Mouse (Mus musculus) layer of hippocampus, adult 18-20 months (tissue): ENCODE measurements around the gene Ubxn11. TPM values are rescaled to one million over a fixed set of nuclear protein-coding genes. Genes with fewer than 3 reads are reported as not detected.
A peak's percentile ranks its signal among the peaks of the same experiment; 100 is the strongest.

Experiments used
- DNase-seq, 2 experiments: peaks; one replicate each; pipeline ENCODE4 v3.0.0; 2022; ENCODE audit warnings: low spot score in 2 of 2
- long read RNA-seq: library from polyadenylated mRNA; stranded (forward); transcript quantifications from one replicate; pipeline ENCODE4 v2.0.0, GENCODE M21; 2021
- total RNA-seq, 2 experiments: library from RNA; stranded (reverse); gene quantifications; 2 replicates each; pipeline ENCODE4 v1.2.3; 2021

Gene Ubxn11
- total RNA-seq: 10 to 100 TPM; 33.5 TPM
- long read RNA-seq, transcript Ubxn11-202 (15 exons, 1,573 nt): major isoform, 7 of 30 reads
- long read RNA-seq, partial matches to known transcripts: 2 of 30 reads
- long read RNA-seq, other reads (novel, unspliced or antisense): 20 of 30 reads

DNA sequence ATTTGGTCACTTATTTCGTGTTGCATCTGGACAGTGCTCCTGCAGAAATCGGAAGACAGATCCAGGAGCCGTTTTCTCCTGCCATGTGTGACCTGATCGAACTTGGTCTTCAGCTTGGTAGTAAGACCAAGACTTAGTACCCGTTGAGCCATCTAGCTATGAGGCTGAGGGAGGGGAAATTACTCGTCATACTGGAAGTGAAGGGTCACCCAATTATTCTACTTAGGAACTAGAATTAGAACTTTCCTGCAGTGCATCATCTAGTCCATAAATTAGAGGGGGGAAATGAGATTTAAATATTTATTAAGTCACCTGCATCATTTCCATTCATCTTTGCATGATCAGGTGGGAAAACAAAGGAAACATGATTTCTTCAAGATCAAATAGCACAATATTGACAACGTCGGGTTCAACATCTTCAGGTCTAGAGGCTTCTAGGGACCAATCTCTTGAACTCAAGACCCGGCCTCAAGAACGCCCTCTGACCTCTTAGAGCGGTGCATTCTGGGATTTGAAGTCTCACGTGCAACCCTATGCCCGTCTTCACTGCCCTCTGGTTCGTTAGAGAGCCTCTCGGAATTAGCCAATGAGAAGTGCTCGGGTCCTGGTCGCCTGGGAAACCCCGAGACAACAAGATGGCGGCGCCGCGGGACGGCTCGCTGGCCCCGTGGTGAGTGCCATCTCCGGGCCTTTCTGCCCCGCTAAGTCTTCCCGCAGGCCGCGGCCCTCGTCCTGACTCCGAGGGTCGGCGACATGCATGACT is at the start of gene Ubxn11:
Ubxn11 (plus strand) TSS at position 592 of the 763 bp plus-strand sequence.
- peak; percentile 91 to 96 for DNase-seq

DNA sequence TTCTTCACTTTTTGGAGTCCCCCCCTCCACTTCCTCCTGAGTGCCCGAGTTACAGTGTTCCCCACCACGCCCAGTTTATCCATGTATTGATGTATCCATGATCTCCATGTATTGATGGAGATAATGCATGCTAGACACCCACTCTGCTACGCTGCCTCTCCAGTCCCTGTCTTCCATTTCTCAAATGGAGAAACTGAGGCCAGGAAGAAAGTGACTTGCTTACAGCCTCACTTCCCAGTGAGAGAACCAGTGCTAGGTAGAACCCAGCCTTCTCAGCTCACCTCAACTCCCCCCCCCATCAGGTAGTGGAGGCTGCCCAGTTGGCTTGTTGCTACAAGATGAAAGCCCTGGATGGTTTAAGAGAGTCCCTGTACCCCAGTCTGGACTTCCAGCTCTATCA is 48.8 kb upstream of the Ubxn11 start, which contains the start of gene Zfp683:
Zfp683 (plus strand) TSS at position 301 of the 400 bp plus-strand sequence.
- no peak for DNase-seq

DNA sequence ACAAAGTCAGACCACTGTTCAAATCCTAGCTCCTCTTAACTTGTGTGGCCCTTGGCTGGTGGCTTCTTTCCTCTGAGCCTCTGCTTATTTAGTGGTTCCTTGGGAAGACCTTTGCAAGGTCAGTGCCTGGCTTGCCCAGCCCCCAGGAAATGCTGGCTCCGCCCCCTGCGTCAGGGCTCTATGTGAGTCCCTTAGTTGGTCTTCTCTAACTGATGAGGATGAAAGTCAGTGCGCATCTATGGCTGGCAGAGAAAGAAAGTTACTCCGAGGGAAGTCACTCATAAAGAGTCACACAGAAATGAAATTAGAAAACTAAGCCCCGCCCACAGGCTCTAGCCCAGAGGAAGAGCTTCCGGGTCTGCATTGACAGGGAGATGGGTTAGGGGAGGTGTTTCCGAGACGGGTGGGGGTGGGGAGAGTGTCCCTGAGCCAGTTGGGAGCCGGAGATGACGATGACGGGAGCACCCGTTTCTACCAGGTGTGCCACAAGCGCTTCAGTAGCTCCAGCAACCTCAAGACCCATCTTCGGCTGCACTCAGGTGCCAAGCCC is 44.1 kb upstream of the Ubxn11 start:
- no peak for DNase-seq

DNA sequence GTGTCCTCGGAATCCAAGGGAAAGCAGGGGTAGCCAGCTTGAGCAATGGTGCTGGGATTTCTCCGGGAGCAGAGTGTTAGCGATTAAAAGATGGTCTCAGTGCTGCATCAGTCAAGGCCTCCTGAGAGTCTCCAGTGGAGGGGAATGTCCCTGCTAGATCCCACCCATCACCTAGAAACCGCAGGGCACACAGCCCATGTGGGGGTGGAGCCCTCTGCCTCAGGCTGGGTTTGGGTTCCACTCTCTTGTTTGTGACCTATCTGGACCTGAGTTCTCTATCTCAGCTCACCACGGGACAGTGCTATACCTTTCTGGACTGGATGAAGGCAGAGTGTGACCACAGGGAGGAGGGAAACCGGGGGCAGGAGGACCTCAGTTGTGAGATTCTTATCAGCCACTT is 43.5 kb upstream of the Ubxn11 start:
- DNase-seq: no peak

DNA sequence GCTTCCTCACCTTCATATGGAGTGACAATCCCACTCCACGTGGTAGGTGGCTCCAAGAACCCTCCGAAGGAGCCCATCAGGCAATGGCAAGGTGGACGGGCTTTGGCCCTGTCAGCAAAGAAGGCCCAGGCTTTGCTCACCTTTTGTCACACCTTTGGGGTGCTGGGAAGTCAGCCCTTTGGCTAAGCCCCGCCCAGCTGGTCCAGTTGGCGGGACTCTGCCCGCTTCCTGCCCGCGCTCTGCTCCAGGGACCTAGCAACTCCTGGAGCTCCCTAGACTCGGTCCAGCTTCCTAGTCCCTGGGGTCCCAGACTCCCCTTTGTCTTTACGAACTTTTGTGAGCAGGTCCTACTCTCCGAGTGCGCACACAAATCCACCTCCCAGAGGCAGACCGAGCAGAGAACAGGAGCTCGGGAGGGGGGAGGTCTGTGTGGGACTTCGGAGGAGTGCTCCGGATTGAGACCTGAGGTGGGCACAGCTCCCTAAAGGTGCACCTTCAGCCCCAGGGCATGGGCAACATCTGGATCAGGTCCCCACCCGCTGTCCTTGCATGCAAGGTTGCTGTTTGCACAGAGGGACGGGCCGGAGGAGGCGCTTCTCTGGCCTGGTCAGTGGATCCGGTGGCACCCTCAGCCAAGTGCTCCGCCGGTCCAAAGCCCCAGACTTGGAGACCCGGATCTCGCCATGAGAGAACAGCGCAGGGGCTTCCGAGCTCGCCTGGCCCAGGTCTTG is 42.1 kb upstream of the Ubxn11 start, which contains the start of gene Crybg2:
Crybg2 (plus strand) TSS at position 681 of the 731 bp plus-strand sequence.
- no peak for DNase-seq

DNA sequence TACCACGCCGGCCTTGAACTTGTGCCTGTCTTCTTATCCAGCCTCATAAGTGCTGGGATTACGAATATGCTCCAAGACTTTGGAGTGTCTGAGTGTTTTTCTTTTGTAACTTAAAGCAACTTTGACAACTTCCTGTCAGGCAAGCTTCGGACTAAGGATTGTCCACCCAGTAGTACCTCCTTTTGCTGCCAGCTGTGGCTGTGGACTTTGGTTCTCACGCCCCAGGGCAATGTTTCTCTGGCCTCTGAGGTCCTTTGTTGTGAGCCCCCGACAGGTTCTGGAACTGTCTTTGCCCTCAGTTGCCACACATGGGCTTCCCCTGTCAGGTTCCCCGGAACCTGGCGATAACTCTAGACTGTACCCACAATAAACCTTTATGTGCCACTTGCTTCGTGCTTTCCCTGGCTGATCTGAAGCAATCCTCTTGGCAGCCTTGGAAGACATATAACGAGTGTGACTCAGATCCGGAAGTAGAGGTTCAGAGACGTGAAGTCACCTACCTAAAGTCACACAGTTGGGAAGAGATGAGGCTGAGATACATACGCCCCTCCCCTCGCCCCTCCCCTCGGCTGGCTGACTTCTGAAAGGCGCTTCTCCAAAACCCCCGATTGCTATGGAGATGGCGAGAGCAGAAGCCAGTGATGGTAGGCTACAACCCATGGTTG is 41.1 kb upstream of the Ubxn11 start:
- DNase-seq: peak in 1 of 2 experiments; percentile 19

DNA sequence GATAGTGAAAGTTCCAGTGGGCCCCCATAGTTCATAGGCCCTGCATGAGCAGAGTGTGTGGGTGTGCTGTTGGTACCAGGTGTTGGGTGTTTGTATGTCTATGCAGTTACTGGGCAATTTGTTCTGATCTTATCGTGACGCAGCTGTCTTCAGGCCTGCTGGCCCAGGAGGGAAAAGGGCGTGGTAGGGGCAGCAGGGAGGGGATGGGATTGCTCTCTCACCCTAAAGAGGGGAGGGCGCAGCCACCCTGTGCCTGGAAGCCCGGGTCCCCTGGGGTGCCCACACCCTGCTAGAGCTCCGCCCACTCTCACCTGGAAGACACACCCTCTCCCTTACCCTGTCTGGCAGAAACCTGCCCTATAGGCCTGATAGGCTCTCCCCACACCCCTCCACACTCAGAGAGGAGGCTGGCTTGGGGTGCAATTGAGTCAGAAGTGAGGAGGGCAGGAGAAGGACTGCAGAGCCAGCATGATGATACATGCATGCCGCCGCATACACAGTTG is 40.4 kb upstream of the Ubxn11 start:
- no peak for DNase-seq

DNA sequence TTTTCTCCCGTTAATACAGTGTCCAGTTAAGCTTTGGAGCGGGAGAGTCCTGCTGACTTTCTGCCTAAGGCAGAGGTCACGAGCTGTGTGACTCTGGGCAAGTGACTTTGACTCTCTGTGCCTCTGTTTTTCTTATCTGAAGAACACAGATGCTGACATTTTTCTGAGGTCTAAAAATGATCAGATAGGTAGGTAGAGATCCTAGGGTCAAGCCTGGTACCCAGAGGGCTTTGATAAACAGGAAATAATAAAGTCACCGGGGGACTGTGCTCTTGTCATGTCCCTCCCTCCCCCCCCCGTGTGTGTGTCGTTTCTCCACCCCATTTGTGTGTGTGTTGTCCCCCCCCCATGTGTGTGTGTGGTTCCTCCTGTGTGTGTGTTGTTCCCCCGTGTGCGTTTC is 39.8 kb upstream of the Ubxn11 start:
- no peak for DNase-seq

DNA sequence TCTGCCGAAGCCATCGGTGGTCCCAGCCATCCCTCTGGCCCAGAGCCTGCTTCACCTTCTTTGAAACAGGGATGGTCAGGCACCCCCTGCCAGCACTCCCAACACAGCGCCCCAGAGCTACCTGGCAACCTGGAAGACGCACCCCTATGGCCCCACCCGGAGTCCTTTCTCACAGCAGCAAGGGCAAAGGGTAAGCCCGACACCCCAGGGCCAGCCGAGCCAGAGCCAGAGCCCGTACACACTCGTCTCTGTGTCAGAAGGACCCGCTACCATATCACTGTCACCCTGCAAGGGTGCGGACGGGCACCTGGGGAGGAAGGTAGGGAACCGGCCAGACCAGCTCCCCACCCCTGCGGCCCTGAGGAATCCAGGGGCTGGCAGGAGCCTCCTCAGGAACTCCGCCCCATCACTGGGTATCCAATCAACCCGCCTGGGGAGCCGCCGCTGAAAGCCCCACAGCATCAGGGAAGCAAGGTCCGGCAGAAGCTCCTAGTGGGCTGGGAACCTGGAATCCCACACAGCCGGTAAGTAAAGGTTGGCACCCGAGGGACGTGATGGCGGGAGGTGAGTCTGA is 36.9 kb upstream of the Ubxn11 start:
- DNase-seq: no peak

DNA sequence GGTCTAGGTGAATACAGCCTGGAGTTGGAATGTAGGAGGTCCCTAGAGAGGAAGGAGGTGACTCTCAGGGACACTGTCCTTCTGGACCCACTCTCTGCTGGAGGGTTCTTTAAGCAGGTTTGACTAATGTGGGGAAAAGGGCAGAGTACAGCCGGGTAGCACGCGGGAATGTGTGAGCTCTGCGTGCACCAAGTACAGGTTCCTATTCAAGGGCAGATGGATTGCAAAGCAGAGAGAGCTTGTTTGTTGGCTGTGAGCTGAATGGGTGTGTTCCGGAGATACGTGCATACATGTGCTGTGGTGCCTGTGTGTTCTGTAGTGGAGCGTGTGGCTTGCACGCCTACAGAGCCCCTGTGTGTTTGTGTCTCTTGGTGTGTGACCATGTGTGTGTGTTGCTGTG is 35.0 kb upstream of the Ubxn11 start:
- DNase-seq: no peak

DNA sequence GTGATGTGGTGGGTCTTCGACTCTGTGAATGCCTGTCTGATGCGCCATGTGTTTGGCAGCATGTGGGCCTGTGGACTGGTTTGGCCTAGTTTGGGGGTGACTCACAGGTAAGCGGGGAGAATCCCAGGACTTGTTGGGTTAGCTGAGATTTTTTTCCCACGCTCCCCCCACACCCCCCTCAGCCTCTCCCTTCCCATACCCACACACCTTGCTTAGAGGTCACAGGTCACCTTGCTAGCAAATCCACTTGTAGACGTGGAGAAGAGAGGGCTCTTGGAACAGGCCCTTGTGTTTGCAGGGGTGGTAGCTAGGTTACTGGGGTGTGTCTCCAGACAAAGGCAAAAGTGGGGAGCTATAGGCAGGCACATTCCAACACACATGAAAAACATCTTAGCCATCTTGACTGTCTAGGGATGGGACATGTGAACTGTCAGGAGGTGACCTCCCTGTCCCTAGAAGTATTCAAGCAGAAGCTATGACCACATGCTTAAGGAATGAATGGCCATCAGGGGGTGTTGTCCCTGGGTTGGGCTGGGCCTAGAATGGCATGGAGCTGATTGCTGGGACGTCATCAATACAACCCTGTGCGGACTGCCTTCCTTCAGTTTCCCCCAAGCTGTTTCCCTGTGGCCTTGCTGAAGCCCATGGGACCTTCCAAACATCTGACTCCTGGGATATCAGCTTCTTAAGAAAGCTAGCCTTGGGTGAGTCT is 34.4 kb upstream of the Ubxn11 start:
- no peak for DNase-seq

DNA sequence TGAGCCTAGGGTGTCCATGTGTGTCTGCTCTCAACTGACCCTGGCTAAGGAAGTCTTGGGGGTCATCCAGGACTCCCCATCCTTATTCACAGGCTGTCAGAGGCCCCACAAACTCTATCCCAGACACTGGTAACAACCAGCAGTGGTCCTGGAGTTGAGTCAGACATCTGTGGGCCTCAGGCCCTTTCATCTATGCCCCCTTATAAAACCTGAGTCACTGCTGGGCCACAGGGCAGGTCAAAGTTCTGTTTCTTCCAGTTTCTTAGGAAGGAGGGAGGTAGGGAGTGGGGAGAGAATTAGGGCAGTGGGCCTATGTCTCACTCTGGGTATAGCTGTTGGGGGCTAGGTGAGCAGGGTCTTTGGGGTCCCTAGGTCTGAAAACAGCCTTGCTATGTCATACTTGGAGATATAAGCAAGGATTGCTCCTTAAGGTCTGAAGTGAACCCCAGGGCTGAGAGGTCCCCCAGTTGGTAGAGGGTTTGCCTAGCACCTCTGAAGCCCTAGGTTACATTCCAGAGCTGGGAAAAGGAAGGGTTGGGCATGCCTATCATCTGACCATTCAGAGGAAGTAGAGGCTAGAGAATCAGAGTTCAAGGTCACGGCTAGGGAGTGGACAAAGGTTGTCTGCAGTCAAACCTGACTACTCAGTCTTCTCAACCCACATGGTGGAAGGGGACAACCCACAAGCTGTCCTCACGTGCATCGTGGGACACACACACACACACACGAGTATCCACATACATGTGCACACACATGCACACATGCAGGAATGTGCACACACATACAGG is 33.4 kb upstream of the Ubxn11 start:
- no peak for DNase-seq

DNA sequence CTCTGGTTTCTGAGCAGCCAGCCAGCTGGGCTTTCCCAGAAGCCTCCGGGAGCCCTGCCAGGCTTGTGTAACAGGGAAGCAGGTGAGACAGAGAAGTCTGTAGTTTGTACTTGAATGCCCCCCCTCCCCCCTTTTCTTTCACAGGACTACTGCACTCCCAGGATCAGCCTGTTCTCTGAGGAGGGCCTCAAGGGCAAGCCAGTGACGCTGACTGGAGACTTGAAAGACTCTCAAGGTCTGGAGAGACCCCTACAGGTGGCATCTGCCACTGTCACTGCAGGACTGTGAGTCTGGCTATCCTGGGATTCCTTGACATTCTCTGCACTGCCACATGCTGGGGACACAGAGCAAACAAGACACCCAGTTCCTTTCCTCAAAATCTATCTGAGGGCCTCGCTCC is 23.7 kb upstream of the Ubxn11 start:
- peak in 1 of 2 experiments; percentile 47 for DNase-seq

DNA sequence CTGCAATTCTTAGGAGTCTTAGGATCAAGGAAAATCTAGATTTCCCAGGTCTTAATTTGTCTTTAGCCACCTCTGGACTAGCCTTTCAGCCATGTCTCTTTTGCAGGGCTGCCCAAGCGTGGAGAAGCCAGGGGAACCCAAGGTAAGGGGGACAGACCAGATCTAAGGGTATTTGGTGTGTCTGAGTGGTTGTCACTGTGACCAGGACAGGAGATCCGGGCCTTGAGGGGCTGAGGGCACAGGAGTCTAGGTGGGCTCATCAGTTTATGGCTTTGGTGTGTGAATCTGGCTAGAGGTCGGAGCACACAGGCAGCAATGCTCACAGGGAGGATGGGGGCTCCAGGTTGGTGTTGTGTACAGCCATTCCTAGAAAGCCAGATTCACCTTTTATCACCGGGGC is 21.7 kb upstream of the Ubxn11 start:
- no peak for DNase-seq

DNA sequence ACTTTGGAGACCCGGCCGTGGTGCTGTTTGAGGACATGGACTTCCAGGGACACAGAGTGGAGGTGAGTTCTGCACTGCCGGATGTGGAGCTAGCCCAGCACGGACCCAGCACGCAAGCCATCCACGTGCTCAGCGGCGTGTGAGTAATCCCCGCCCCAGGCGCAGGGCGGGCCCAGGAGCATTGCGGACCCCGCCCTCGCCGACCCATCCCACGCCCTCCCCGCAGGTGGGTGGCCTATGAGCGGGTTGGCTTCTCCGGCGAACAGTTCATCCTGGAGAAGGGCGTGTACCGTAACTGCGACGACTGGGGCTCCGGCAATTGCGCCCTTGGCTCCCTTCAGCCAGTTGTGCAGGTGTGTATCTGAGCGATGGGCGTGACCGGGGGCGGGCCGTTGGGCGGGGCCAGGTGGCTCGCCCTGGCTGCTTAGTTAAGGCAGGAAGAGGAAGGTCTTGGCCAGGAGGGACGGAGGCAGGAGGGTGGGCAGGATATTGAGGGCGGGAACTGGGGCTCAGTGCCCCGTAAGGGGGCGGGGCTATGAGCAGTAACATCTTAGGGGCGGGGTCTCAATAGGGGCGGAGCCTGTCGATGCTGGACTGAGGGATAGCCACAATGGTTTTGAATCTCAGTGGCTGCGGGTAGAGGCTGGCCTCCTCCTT is 20.5 kb upstream of the Ubxn11 start:
- DNase-seq: peak; percentile 44 to 68

DNA sequence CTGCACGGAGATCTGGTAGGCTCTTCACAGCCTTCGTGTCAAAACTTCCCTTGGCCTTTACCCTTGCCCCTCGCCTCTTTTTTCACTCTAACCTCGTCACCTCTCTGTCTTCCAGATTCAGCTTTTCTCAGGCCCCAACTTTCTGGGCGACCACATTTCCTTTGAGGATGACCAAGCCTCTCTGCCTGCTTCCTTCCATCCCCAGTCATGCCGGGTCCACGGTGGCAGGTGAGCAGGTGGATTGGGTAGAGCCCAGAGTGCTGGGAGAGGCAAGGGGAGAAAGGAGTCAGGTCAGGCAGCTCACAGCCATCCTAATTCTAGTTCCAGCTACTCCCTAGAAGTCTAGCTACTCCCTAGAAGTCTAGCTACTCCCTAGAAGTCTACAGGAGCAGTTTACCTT is 19.9 kb upstream of the Ubxn11 start:
- no peak for DNase-seq

DNA sequence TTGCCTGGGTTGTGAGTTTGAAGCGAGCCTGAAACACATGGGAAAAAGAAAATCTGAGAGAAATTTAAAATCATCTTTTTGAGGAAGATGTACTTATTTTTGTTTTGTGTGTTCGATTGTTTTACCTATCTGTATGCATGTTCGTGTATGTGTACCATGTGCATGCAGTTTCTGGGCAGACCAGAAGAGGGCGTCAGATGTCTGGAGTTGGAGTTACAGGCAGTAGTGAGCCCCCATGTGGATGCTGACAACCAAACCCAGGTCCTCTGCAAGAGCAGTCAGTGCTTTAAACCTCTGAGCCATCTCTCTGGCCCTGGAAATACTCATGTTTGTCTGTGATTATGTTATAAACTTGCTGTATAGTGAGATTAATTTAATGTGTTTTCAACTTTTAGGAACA is 17.4 kb upstream of the Ubxn11 start:
- DNase-seq: no peak

DNA sequence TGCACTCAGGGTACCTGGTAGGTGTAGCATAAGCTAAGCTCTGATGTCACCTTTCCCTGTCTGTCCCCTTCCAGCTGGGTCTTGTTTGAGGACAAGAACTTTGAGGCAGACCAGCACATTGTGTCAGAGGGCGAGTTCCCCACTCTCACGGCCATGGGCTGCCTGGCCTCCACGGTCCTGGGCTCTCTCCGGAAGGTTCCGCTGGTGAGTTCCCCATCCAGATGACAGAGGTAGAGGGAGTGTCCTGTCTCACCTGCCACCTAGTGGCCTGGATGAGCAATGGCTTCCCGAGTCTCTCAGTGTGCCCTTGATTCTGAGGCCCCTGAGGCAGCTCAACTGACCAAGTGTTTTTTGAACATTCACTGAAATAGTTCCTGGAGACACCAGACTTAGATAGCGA is 15.0 kb upstream of the Ubxn11 start:
- DNase-seq: peak in 1 of 2 experiments; percentile 30

DNA sequence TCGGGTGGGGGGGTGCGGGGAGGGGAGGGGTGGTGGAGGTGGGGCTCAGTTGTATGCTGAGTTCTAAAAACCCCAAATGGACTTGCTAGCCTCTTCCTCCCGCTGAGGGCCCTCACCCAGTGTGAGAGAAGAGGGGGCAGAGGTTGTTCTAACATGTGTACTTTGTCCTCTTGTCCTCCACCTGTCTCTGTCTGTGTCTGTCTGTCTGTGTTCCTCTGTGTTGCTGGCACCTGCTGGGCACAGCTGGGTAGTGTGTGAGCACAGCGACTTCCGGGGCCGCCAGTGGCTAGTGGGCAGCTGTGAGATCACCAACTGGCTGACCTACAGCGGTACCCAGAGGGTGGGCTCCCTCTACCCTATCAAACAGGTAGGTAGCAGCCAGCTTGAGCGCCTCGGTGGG is 13.3 kb upstream of the Ubxn11 start:
- DNase-seq: no peak
